Mouse (Mus musculus) heart, postnatal 0 days (tissue): ENCODE results near the gene Pml.

Experiments
- CTCF ChIP-seq: IDR thresholded peaks from 2 replicates; pipeline ENCODE4 v1.5.1; 2016; ENCODE audit warnings: antibody characterized with exemption, control low read depth, low read depth
- EP300 ChIP-seq: IDR thresholded peaks from 2 replicates; pipeline ENCODE4 v1.6.1; 2016; ENCODE audit warnings: antibody characterized with exemption, low read depth

GRCm38 (mm10) chr9:58267046-58267445, 17.5 kb upstream of the Pml start:
- TF ChIP-seq CTCF = no peak
- no peak for TF ChIP-seq EP300
